Mouse (Mus musculus): ENCODE measurements around the gene Erc1. TPM values are rescaled to one million over a fixed set of nuclear protein-coding genes. Genes with fewer than 3 reads are reported as not detected.

The Erc1 gene
- polyA plus RNA-seq, 1 experiment from 2014 or later: 43.2 TPM

- Histone ChIP-seq H3K4me1 (replicated peaks; ENCODE audit: control insufficient read depth, insufficient read depth, low read length) (no peaks in the 10 kb centered on the region), H3K4me3 (replicated peaks; ENCODE audit: low read length) (no peak overlapping the region), H3K9ac (replicated peaks; ENCODE audit: low read depth, low read length) (no peak overlapping the region), H3K27ac (ENCODE audit: low read length) (no peak overlapping the region), H3K27me3 (replicated peaks; ENCODE audit: control insufficient read depth, insufficient read depth, low read length) (no peaks in the 10 kb centered on the region), H3K9me3 (ENCODE audit: control insufficient read depth, low read length) (no peaks in the 10 kb centered on the region), H3K36me3 (ENCODE audit: control insufficient read depth, insufficient read depth) (peaks cover 4% of the 10 kb centered on the region), H3K4me2 (ENCODE audit: low read length) (no peak overlapping the region)
- ATAC-seq: no peak
- 97% methylated on average over 12 of the region's 12 CpGs for WGBS
Observed at GRCm38 (mm10) chr6:119575331-119575730, 272.6 kb downstream of the Erc1 start.

DNA sequence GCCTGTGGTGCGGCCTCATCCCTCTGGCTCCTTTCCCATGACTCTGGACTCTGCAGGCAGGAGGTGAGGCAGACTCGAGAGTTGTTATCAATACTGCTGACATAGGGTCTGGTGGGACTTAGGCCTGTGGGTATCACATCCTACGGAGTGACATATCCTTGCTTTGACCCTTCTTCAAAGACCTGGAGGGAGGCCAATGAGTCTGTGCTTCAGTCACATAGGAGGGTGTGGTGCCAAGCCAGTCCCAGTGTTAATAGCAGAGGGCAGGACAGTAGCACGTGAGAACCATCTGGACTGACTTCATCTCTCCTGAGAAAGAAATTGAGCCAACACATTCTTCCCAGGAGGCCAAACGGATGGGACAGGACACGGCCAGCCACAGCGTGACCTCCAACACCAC, 275.7 kb downstream of the Erc1 start:
- Histone ChIP-seq H3K27me3 (replicated peaks; ENCODE audit: control insufficient read depth, insufficient read depth, low read length) (no peaks in the 10 kb centered on the region), H3K4me2 (ENCODE audit: low read length) (no peak overlapping the region), H3K4me3 (replicated peaks; ENCODE audit: low read length) (no peak overlapping the region), H3K9me3 (ENCODE audit: control insufficient read depth, low read length) (no peaks in the 10 kb centered on the region), H3K4me1 (replicated peaks; ENCODE audit: control insufficient read depth, insufficient read depth, low read length) (no peaks in the 10 kb centered on the region), H3K36me3 (ENCODE audit: control insufficient read depth, insufficient read depth) (peaks cover 4% of the 10 kb centered on the region), H3K9ac (replicated peaks; ENCODE audit: low read depth, low read length) (no peak overlapping the region), H3K27ac (ENCODE audit: low read length) (no peak overlapping the region)
- ATAC-seq: no peak
- WGBS: 81% methylated on average over 7 of the region's 7 CpGs

DNA sequence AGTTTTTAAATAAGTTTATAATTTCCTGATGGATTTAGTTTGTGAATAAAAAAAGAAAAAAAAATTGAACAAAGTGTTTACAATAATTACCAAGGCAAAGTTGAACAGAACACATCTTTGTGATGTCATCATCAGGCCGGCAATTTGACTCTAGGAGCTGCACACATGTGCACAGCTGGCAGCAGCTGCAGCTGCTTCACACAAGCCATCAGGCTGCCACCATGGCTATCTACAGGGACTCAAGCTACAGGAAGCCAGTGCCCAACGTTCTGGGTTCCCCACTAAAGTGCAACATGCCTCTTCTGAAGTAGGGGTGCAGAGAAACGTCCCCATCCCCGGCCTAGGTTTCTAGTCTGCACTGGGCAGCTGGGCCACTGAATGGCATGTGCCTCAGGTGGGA, 277.2 kb downstream of the Erc1 start:
- WGBS: 85% methylated on average over 4 of the region's 4 CpGs
- H3K36me3 ChIP-seq (ENCODE audit: control insufficient read depth, insufficient read depth): peaks cover 4% of the 10 kb centered on the region
- H3K27me3 ChIP-seq (replicated peaks; ENCODE audit: control insufficient read depth, insufficient read depth, low read length): no peaks in the 10 kb centered on the region
- H3K9ac ChIP-seq (replicated peaks; ENCODE audit: low read depth, low read length): no peak overlapping the region
- H3K4me1 ChIP-seq (replicated peaks; ENCODE audit: control insufficient read depth, insufficient read depth, low read length): no peaks in the 10 kb centered on the region
- no peak for ATAC-seq
- no peak overlapping the region for H3K27ac ChIP-seq (ENCODE audit: low read length)
- no peaks in the 10 kb centered on the region for H3K9me3 ChIP-seq (ENCODE audit: control insufficient read depth, low read length)
- H3K4me2 ChIP-seq (ENCODE audit: low read length): no peak overlapping the region
- H3K4me3 ChIP-seq (replicated peaks; ENCODE audit: low read length): no peak overlapping the region

- Histone ChIP-seq H3K27ac (ENCODE audit: low read length) (no peak overlapping the region), H3K9ac (replicated peaks; ENCODE audit: low read depth, low read length) (no peak overlapping the region), H3K36me3 (ENCODE audit: control insufficient read depth, insufficient read depth) (no peaks in the 10 kb centered on the region), H3K4me3 (replicated peaks; ENCODE audit: low read length) (no peak overlapping the region), H3K4me1 (replicated peaks; ENCODE audit: control insufficient read depth, insufficient read depth, low read length) (no peaks in the 10 kb centered on the region), H3K4me2 (ENCODE audit: low read length) (no peak overlapping the region), H3K9me3 (ENCODE audit: control insufficient read depth, low read length) (no peaks in the 10 kb centered on the region), H3K27me3 (replicated peaks; ENCODE audit: control insufficient read depth, insufficient read depth, low read length) (no peaks in the 10 kb centered on the region)
- WGBS: 84% methylated on average over 2 of the region's 2 CpGs
- no peak for ATAC-seq
Observed at GRCm38 (mm10) chr6:119568339-119568738, 279.6 kb downstream of the Erc1 start.

DNA sequence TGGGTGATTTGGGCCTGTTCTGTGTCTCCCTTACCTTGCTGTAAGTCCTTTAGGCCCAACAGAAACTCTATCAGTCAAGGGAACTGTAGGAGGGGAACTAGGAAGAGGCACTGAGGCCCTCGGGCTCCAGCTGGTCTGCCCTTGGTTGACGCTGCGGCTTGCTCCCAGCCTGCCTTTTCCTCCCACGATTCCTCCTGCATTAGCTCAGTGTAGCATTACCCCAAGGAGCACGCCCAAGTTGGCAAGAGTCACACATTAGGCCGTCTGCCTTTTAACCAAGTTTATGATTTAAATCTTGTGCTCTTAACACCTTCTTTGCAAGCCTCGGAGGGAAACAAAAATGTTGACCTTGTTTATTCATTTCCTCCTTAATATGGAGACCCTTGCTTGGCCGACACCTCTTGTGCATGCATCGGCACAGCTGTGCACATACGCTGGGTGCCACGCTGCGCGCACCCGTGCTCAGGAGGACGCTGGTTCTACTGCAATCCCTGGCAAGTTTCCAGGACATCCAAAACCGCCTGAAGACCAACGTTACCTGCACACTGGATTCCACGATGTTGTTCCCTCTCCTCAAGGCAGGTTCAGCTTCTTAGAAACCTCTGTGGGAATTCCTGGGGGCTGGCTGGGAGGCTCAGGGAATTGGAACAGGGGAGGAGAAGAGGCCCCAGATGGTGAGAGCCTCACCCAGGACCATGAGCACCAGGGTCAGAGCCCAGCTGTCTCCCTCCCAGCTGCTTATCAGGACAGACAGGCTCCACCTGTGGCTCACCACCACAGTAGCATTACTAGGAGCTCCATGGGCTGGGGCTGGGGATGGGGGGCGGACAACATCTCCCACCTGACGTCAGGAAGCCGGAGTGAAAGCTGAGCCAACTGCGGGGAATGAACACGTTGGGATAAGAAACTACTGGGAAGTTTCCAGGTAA, 282.3 kb downstream of the Erc1 start:
- ATAC-seq: no peak
- no peaks in the 10 kb centered on the region for H3K36me3 ChIP-seq (ENCODE audit: control insufficient read depth, insufficient read depth)
- no peak overlapping the region for H3K27ac ChIP-seq (ENCODE audit: low read length)
- H3K4me1 ChIP-seq (replicated peaks; ENCODE audit: control insufficient read depth, insufficient read depth, low read length): no peaks in the 10 kb centered on the region
- no peak overlapping the region for H3K9ac ChIP-seq (replicated peaks; ENCODE audit: low read depth, low read length)
- no peaks in the 10 kb centered on the region for H3K27me3 ChIP-seq (replicated peaks; ENCODE audit: control insufficient read depth, insufficient read depth, low read length)
- 92% methylated on average over 23 of the region's 23 CpGs for WGBS
- no peak overlapping the region for H3K4me2 ChIP-seq (ENCODE audit: low read length)
- no peaks in the 10 kb centered on the region for H3K9me3 ChIP-seq (ENCODE audit: control insufficient read depth, low read length)
- H3K4me3 ChIP-seq (replicated peaks; ENCODE audit: low read length): no peak overlapping the region

- no peak for ATAC-seq
- no peak overlapping the region for H3K27ac ChIP-seq (ENCODE audit: low read length)
- no peak overlapping the region for H3K9ac ChIP-seq (replicated peaks; ENCODE audit: low read depth, low read length)
- H3K4me2 ChIP-seq (ENCODE audit: low read length): no peak overlapping the region
- H3K36me3 ChIP-seq (ENCODE audit: control insufficient read depth, insufficient read depth): no peaks in the 10 kb centered on the region
- 87% methylated on average over 10 of the region's 10 CpGs for WGBS
- no peaks in the 10 kb centered on the region for H3K9me3 ChIP-seq (ENCODE audit: control insufficient read depth, low read length)
- no peak overlapping the region for H3K4me3 ChIP-seq (replicated peaks; ENCODE audit: low read length)
- no peaks in the 10 kb centered on the region for H3K27me3 ChIP-seq (replicated peaks; ENCODE audit: control insufficient read depth, insufficient read depth, low read length)
- H3K4me1 ChIP-seq (replicated peaks; ENCODE audit: control insufficient read depth, insufficient read depth, low read length): no peaks in the 10 kb centered on the region
Observed at GRCm38 (mm10) chr6:119562558-119562957, 285.4 kb downstream of the Erc1 start.

DNA sequence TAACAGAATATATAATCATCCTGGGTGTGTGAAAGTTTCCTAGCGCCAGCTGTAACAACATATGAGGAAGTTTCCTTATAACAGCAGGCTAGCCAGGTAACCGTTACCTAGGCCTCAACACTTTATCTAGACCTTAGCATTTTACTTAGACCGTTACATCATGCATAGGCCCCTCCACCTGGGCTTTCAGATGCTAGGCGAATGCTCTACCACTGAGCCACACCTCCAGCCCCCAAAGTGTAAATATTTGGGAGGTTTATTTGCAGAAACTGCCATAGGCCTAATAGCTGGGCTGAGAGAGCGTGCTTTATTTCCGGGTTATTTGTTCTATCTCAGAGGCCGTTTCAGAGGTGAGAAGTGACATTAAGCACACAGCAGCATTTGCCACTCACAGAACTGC, 289.1 kb downstream of the Erc1 start:
- Histone ChIP-seq H3K27me3 (replicated peaks; ENCODE audit: control insufficient read depth, insufficient read depth, low read length) (no peaks in the 10 kb centered on the region), H3K27ac (ENCODE audit: low read length) (no peak overlapping the region), H3K9ac (replicated peaks; ENCODE audit: low read depth, low read length) (no peak overlapping the region), H3K9me3 (ENCODE audit: control insufficient read depth, low read length) (no peaks in the 10 kb centered on the region), H3K4me2 (ENCODE audit: low read length) (no peak overlapping the region), H3K4me3 (replicated peaks; ENCODE audit: low read length) (no peak overlapping the region), H3K36me3 (ENCODE audit: control insufficient read depth, insufficient read depth) (no peaks in the 10 kb centered on the region), H3K4me1 (replicated peaks; ENCODE audit: control insufficient read depth, insufficient read depth, low read length) (no peaks in the 10 kb centered on the region)
- no peak for ATAC-seq
- WGBS: 90% methylated on average over 7 of the region's 7 CpGs

- H3K4me1 ChIP-seq (replicated peaks; ENCODE audit: control insufficient read depth, insufficient read depth, low read length): no peaks in the 10 kb centered on the region
- H3K9ac ChIP-seq (replicated peaks; ENCODE audit: low read depth, low read length): no peak overlapping the region
- H3K4me2 ChIP-seq (ENCODE audit: low read length): no peak overlapping the region
- 71% methylated on average over 8 of the region's 8 CpGs for WGBS
- no peaks in the 10 kb centered on the region for H3K9me3 ChIP-seq (ENCODE audit: control insufficient read depth, low read length)
- H3K27ac ChIP-seq (ENCODE audit: low read length): no peak overlapping the region
- H3K27me3 ChIP-seq (replicated peaks; ENCODE audit: control insufficient read depth, insufficient read depth, low read length): no peaks in the 10 kb centered on the region
- no peak for ATAC-seq
- H3K4me3 ChIP-seq (replicated peaks; ENCODE audit: low read length): no peak overlapping the region
- no peaks in the 10 kb centered on the region for H3K36me3 ChIP-seq (ENCODE audit: control insufficient read depth, insufficient read depth)
Observed at GRCm38 (mm10) chr6:119554439-119554838, 293.5 kb downstream of the Erc1 start.

DNA sequence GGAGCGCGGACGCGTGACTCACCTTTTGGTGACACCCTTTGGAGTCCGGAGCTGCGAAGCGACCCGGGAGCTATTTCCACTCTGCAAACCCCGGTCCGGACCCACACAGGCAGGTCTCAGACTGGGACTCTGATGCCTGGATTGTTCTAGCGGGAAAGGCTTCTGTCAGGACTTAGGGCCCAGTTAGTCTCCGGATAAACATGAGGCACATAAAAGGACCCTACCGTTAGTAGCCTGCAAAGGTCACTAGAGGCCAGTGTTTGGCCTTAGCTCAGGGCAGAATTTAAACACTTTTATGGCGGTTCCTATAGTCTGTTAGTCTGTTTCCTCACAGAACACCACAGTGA, 303.5 kb downstream of the Erc1 start:
- Histone ChIP-seq H3K4me2 (ENCODE audit: low read length) (peak overlapping the region; percentile 88), H3K4me1 (replicated peaks; ENCODE audit: control insufficient read depth, insufficient read depth, low read length) (peaks cover 10% of the 10 kb centered on the region), H3K36me3 (ENCODE audit: control insufficient read depth, insufficient read depth) (no peaks in the 10 kb centered on the region), H3K4me3 (replicated peaks; ENCODE audit: low read length) (peak overlapping the region; percentile 74), H3K9me3 (ENCODE audit: control insufficient read depth, low read length) (no peaks in the 10 kb centered on the region), H3K27ac (ENCODE audit: low read length) (no peak overlapping the region), H3K27me3 (replicated peaks; ENCODE audit: control insufficient read depth, insufficient read depth, low read length) (peaks cover 5% of the 10 kb centered on the region; the same call in 1 of the 2 replicates), H3K9ac (replicated peaks; ENCODE audit: low read depth, low read length) (peak overlapping the region; percentile 66)
- WGBS: under 1% methylated on average over 14 of the region's 14 CpGs
- no peak; the same call in 1 of the 2 replicates for ATAC-seq
